Mouse (Mus musculus): ENCODE data around the gene Man1a2. TPM values are rescaled to one million over a fixed set of nuclear protein-coding genes. Genes with fewer than 3 reads are reported as not detected.

Man1a2 gene
- polyA plus RNA-seq, 1 experiment from 2014 or later = 70.0 TPM

DNA sequence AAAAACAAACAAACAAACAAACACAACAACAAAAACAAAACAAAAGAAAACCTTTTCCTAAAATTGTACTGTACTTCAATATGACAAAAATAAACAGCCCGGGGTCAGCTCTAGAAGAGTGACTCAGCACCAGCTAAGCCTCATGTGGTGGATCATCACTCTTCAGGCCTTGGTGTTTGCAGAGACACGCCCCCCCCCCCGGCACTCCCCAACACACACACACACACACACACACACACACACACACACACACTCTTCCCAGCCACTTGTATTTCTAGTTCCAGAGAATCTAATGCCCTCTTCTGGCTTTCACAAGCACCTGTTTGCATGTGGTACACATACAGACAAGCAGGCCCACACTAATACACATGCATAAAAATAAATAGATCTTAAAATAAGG is 133.1 kb downstream of the Man1a2 start:
- no peak overlapping the region for H3K4me2 ChIP-seq (replicated peaks)
- no peak overlapping the region for H3K27ac ChIP-seq
- H3K36me3 ChIP-seq = no peaks in the 10 kb centered on the region
- no peak for ATAC-seq (ENCODE audit: low FRiP score)
- H3K4me3 ChIP-seq = no peak overlapping the region
- 82% methylated on average over 3 of the region's 3 CpGs for WGBS
- no peaks in the 10 kb centered on the region for H3K27me3 ChIP-seq
- no peaks in the 10 kb centered on the region for H3K4me1 ChIP-seq
- no peak overlapping the region for H3K9ac ChIP-seq
- no peaks in the 10 kb centered on the region for H3K9me3 ChIP-seq (replicated peaks)

DNA sequence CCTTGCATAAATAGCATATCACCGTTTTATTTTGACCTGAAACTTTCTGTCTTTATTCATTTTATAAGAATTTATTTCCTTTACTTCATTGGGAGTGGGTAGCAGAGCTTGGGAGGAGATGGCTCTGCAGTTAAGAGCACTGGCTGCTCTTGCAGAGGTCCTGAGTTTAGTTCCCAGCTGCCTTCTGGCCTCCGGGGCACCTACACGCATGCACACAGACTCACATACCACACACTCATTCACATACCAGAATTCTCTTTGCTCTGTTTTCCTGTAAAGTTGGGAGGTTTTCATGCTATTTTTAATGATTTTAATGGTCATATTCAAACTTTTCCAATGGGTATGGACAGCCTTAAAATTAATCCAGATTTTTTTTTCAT is 137.4 kb downstream of the Man1a2 start:
- H3K4me1 ChIP-seq = no peaks in the 10 kb centered on the region
- no peaks in the 10 kb centered on the region for H3K36me3 ChIP-seq
- H3K9ac ChIP-seq = no peak overlapping the region
- no peak overlapping the region for H3K4me2 ChIP-seq (replicated peaks)
- H3K4me3 ChIP-seq = no peak overlapping the region
- whole genome bisulfite sequencing = 81% methylated on average over 3 of the region's 3 CpGs
- H3K9me3 ChIP-seq (replicated peaks) = no peaks in the 10 kb centered on the region
- no peak for ATAC-seq (ENCODE audit: low FRiP score)
- no peak overlapping the region for H3K27ac ChIP-seq
- H3K27me3 ChIP-seq = no peaks in the 10 kb centered on the region

DNA sequence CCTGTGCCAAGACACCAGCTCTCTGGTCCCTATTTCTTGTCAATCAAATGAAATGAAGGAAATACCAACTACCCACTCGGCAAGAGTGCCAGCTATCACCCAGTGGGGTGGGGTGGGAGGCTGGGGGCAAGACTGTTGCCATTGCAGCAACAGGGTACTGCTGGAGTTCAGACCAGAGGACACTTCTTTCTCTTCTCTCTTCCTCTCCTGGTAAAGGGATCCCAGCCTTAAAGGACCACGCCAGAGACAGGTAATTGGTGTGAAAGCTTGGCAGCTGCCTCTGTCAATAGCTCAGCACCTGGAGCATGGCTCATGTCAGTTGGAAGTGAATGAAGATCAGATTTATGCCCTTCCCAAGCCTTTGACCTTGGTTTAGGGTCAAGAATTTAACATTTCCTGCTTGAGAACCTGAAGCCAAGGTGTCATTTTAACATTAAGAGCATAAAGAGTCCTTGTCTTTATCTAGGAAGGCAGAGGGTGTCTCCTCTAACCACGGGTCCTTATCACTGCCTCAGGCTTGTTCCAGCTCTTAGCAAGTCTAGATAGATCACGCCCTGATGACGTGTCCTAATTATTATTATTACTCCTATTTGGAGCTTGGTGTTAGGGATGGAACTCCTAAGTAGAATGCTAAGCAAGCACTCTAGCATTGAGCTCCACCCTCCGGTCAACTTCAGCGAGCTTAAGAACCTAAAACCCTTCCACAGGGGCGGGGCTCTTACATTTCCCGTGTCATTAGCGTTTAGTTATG is 138.0 kb downstream of the Man1a2 start:
- Histone ChIP-seq H3K27me3 (no peaks in the 10 kb centered on the region), H3K4me1 (no peaks in the 10 kb centered on the region), H3K9ac (no peak overlapping the region), H3K4me3 (no peak overlapping the region), H3K36me3 (no peaks in the 10 kb centered on the region), H3K27ac (no peak overlapping the region), H3K4me2 (replicated peaks) (no peak overlapping the region), H3K9me3 (replicated peaks) (no peaks in the 10 kb centered on the region)
- 87% methylated on average over 10 of the region's 10 CpGs for WGBS
- ATAC-seq (ENCODE audit: low FRiP score) = no peak

DNA sequence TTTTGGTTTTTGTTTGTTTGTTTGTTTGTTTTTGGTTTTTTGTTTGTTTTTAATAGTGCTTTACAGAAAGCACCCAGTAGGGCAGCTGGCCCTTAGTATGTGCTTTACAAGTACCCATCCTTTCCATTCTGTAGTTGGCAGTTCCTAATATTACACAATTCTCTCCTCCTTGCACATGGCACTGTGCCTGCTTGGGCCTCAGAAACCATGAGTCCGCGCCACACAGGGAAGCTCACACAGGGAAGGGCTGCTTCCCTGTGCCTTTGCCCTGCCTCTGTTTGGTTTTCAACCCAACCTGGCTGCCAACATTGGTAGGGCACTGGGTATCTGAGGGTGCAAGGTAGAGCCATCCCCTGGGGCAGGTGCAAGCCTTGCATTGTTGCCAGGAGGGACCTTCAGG is 148.6 kb downstream of the Man1a2 start:
- Histone ChIP-seq H3K4me3 (no peak overlapping the region), H3K27me3 (no peaks in the 10 kb centered on the region), H3K36me3 (no peaks in the 10 kb centered on the region), H3K27ac (no peak overlapping the region), H3K4me2 (replicated peaks) (no peak overlapping the region), H3K9ac (no peak overlapping the region), H3K9me3 (replicated peaks) (no peaks in the 10 kb centered on the region), H3K4me1 (no peaks in the 10 kb centered on the region)
- ATAC-seq (ENCODE audit: low FRiP score) = no peak
- WGBS = 94% methylated on average over 2 of the region's 2 CpGs

DNA sequence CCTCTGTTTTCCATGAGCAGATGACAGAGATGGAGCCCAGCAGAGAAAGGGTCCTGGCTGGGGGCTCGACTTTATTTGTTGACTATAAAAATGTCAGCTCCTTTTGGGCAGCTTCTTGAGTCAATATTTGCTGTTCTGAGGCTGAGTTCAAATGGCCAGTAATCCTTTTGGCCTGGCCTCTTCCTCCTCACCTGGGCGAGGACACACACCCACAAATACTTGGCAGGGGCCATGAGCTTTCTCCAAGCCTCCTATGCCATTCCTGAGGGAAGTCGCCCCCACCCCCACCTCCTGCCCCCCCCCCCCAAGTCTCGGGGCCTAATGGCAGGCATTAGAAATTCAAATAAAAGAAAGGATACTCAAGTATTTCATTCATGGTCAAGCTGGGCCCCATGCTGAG is 149.4 kb downstream of the Man1a2 start:
- Histone ChIP-seq H3K4me3 (no peak overlapping the region), H3K9me3 (replicated peaks) (no peaks in the 10 kb centered on the region), H3K27me3 (no peaks in the 10 kb centered on the region), H3K4me1 (no peaks in the 10 kb centered on the region), H3K4me2 (replicated peaks) (no peak overlapping the region), H3K27ac (no peak overlapping the region), H3K36me3 (no peaks in the 10 kb centered on the region), H3K9ac (no peak overlapping the region)
- 62% methylated on average over 4 of the region's 4 CpGs for WGBS
- no peak for ATAC-seq (ENCODE audit: low FRiP score)

DNA sequence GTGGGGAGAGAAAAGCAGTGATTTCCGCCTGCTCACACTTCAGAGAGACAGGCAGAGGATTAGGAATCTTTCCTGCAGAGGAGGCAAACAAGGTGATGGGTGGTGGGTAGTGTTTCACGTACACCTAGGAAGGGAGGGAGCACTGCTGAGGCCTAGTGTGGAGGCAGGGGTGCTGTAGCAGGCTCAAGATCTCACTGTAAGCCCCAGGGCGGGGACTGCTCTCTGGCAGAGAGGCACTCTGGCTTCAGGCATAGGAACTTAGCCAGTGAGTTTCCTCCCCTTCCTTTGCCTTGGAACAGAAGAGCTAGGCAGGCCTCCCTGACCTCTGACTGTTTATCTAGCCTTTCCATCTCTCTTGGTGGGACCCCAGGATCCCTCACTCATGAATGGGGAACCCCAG is 150.0 kb downstream of the Man1a2 start:
- H3K27me3 ChIP-seq = no peaks in the 10 kb centered on the region
- H3K9ac ChIP-seq = no peak overlapping the region
- no peaks in the 10 kb centered on the region for H3K36me3 ChIP-seq
- no peaks in the 10 kb centered on the region for H3K9me3 ChIP-seq (replicated peaks)
- no peak for ATAC-seq (ENCODE audit: low FRiP score)
- no peak overlapping the region for H3K4me2 ChIP-seq (replicated peaks)
- WGBS = 59% methylated on average over 3 of the region's 3 CpGs
- H3K27ac ChIP-seq = no peak overlapping the region
- H3K4me1 ChIP-seq = no peaks in the 10 kb centered on the region
- no peak overlapping the region for H3K4me3 ChIP-seq

DNA sequence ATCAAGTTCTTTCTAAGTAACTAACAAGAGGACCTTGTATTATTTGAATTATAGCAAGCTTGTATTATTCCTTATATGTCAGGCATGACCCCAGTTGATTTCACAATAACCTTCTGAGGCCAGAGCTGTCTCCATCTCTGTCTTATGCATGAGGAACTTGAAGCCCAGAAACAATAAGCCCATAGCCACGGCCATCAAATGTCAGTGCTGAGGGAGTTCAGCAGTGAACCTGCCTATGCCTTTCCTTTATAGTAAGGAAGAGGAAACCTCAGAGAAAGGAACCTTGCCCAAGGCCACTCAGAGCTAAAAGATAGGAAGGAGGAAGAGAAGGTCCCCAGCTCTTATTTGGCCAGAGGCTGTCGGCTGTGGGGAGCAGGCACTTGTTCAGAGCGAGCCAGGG is 150.9 kb downstream of the Man1a2 start:
- Histone ChIP-seq H3K27ac (no peak overlapping the region), H3K4me1 (no peaks in the 10 kb centered on the region), H3K27me3 (no peaks in the 10 kb centered on the region), H3K9me3 (replicated peaks) (no peaks in the 10 kb centered on the region), H3K4me2 (replicated peaks) (no peak overlapping the region), H3K36me3 (no peaks in the 10 kb centered on the region), H3K4me3 (no peak overlapping the region), H3K9ac (no peak overlapping the region)
- 76% methylated on average over 3 of the region's 3 CpGs for WGBS
- no peak for ATAC-seq (ENCODE audit: low FRiP score)

DNA sequence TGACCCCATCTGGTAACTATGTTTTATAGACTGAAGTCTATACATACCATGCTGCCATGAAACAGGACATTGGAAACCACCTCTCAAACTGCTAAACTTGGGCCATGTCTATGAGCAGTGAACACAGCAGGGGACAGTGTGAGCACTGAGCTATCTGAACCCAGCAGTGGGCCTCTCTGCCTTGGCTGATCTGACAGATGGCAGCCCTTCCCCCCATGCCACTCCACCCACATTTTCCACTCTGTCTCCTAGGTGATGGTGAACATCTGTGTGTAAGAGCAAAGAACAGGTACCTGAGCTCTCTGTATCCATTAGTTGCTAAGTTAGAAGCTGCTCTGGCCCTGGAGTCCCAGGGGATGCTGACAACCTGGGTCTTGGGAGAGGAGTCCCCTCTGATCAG is 151.9 kb downstream of the Man1a2 start:
- Histone ChIP-seq H3K9me3 (replicated peaks) (no peaks in the 10 kb centered on the region), H3K36me3 (no peaks in the 10 kb centered on the region), H3K4me2 (replicated peaks) (no peak overlapping the region), H3K4me3 (no peak overlapping the region), H3K9ac (no peak overlapping the region), H3K27ac (no peak overlapping the region), H3K4me1 (no peaks in the 10 kb centered on the region), H3K27me3 (no peaks in the 10 kb centered on the region)
- ATAC-seq (ENCODE audit: low FRiP score) = no peak

DNA sequence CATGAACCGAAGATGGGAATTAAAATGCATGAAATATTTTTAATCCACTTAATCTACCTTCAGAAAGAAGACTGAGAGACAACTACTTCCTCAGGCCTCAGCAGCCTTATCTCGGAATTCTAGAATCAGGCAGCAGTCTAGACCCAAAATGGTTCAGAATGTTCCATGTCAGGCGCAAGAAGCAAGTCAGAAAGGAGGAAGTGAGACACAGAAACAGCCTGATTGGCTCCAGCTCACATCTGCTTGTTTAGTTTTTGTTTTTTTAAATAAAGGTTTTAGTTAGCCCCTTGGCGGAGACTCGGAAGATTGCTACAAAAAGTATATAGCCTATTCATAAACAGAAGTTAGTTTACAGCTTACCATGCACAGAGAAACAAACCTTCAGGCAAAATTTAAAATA is 154.4 kb downstream of the Man1a2 start:
- H3K9me3 ChIP-seq (replicated peaks) = no peaks in the 10 kb centered on the region
- H3K27me3 ChIP-seq = no peaks in the 10 kb centered on the region
- H3K4me2 ChIP-seq (replicated peaks) = no peak overlapping the region
- no peak overlapping the region for H3K9ac ChIP-seq
- no peak overlapping the region for H3K4me3 ChIP-seq
- H3K36me3 ChIP-seq = no peaks in the 10 kb centered on the region
- H3K4me1 ChIP-seq = no peaks in the 10 kb centered on the region
- 93% methylated on average over 5 of the region's 5 CpGs for whole genome bisulfite sequencing
- ATAC-seq (ENCODE audit: low FRiP score) = no peak
- H3K27ac ChIP-seq = no peak overlapping the region

DNA sequence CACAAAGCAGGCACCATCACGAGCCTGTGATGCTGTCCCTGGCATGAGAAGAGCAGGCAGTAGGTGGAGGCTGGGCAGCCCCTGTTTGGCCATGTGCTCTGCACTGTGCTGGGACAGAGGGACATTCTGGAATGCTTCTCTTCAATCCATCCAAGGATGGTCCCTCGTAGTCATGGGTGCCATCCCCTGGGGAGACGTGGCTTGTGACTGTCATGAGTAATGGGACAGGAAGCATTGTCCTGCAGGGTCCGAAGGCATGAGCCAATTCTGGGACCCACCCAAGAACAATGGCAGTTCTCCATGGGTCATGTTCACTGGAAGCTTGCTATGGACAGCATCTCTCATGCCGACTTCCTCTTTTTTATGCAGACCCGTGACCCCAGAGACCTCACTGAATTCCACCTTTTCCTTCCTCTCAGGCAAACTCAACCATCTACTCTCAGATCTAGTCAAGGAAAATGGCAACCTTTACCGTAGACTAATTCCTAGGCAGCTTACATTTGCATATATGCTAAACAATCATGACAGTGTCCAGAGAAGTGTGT is 155.0 kb downstream of the Man1a2 start:
- H3K4me3 ChIP-seq = no peak overlapping the region
- H3K9me3 ChIP-seq (replicated peaks) = no peaks in the 10 kb centered on the region
- H3K4me1 ChIP-seq = no peaks in the 10 kb centered on the region
- no peaks in the 10 kb centered on the region for H3K27me3 ChIP-seq
- H3K27ac ChIP-seq = no peak overlapping the region
- no peak for ATAC-seq (ENCODE audit: low FRiP score)
- no peak overlapping the region for H3K9ac ChIP-seq
- H3K36me3 ChIP-seq = no peaks in the 10 kb centered on the region
- WGBS = 84% methylated on average over 7 of the region's 7 CpGs
- H3K4me2 ChIP-seq (replicated peaks) = no peak overlapping the region

DNA sequence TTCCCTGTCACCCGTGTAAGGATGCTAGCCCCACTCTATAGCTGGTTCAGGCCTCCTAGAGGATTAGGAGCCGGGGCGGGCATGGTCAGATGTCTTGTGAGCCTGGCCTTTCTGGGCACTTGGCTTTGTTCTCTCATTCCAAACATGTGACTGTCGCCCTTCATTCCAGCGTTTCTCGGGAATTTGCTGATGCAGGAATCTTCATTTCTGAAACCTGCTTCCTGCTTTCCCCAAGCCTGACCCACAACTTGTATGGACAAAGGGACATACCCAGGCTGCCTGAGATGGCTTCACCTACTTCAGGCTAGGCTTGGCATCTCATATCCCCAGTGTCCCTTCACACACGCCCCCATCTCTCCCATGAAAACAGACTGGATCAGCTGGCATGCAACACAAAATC is 162.6 kb downstream of the Man1a2 start:
- Histone ChIP-seq H3K27ac (no peak overlapping the region), H3K4me2 (replicated peaks) (no peak overlapping the region), H3K9ac (no peak overlapping the region), H3K27me3 (no peaks in the 10 kb centered on the region), H3K4me1 (no peaks in the 10 kb centered on the region), H3K36me3 (no peaks in the 10 kb centered on the region), H3K4me3 (no peak overlapping the region), H3K9me3 (replicated peaks) (no peaks in the 10 kb centered on the region)
- WGBS = 77% methylated on average over 7 of the region's 7 CpGs
- no peak for ATAC-seq (ENCODE audit: low FRiP score)

DNA sequence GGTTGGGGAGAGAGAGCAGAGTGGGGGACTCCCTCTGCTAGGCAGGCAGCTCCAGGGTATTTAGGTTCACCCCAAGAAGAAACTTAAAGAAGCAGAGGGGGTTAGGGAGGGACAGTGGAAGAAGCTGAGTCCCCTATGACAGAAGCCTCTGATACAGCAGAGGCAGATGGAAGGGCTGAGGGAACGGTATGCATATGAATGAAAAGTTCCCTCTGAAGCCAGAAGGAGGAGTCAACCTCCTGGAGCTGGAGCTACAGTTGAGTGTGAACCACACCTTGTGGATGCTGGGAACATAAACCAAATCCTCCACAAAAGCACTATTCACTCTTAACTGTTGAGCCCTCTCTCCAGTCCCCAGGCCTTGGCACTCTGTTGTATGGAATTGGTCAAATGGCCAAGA is 163.7 kb downstream of the Man1a2 start:
- H3K4me3 ChIP-seq = no peak overlapping the region
- no peak overlapping the region for H3K27ac ChIP-seq
- no peak overlapping the region for H3K9ac ChIP-seq
- H3K4me1 ChIP-seq = no peaks in the 10 kb centered on the region
- no peaks in the 10 kb centered on the region for H3K9me3 ChIP-seq (replicated peaks)
- 38% methylated on average over 1 of the region's 1 CpGs for WGBS
- no peak overlapping the region for H3K4me2 ChIP-seq (replicated peaks)
- H3K27me3 ChIP-seq = no peaks in the 10 kb centered on the region
- no peaks in the 10 kb centered on the region for H3K36me3 ChIP-seq
- ATAC-seq (ENCODE audit: low FRiP score) = no peak

DNA sequence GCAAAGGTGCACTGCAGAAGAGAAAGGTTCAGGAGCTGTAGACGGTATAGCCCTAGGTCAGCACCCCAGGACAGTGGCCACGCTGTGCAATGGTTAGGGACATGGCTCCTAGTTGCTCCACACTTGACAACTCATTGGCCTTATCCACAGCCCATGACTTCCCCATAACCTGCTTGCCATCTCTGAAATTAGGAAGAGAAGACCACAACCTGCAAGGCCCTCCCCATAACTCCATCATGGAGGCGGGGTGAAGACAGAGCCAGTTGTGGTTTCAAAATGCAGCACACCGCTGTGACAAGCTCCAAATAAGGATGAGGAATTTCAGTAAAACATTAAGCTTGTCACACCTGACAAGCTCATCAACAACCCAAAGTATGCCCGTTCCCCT is 169.6 kb downstream of the Man1a2 start:
- WGBS = 81% methylated on average over 5 of the region's 5 CpGs
- Histone ChIP-seq H3K27me3 (no peaks in the 10 kb centered on the region), H3K4me2 (replicated peaks) (no peak overlapping the region), H3K4me1 (no peaks in the 10 kb centered on the region), H3K9me3 (replicated peaks) (no peaks in the 10 kb centered on the region), H3K9ac (no peak overlapping the region), H3K36me3 (no peaks in the 10 kb centered on the region), H3K4me3 (no peak overlapping the region), H3K27ac (no peak overlapping the region)
- no peak for ATAC-seq (ENCODE audit: low FRiP score)
